11 mouse cellular contexts compared by ENCODE assay signal in genomic region chr16:20095966-20096365, GRCm38 (mm10). TPM values are rescaled to one million over a fixed set of nuclear protein-coding genes. Genes with fewer than 3 reads are reported as not detected.
DNase-seq lines count a peak whose midpoint lies in the region; ATAC-seq and TF ChIP-seq lines count a peak whose summit lies in the region.
"Had no signal": no experiment of that assay in that cellular context is flagged by ENCODE, and none has a peak within 500 bp of the region (broad histone marks: within the 10 kb centered on the region; RNA-seq: fewer than 3 reads in every experiment).

No protein-coding gene starts in this region.

- H3K4me2 ChIP-seq in heart, postnatal 0 days (ENCODE audit: low read depth, low read length) = no peak overlapping the region
- H3K4me2 ChIP-seq in midbrain, embryonic 14.5 days (ENCODE audit: low read length) = no peak overlapping the region
- H3K4me2 ChIP-seq: forebrain, embryonic 13.5 days; hindbrain, embryonic 15.5 days; neural tube, embryonic 13.5 days had no signal

- no peaks in the 10 kb centered on the region for H3K9me3 ChIP-seq in heart, postnatal 0 days (replicated peaks; ENCODE audit: control insufficient read depth, low read length)
- no peaks in the 10 kb centered on the region for H3K9me3 ChIP-seq in heart, embryonic 10.5 days
- no peaks in the 10 kb centered on the region; the same call in 1 of the 2 replicates for H3K9me3 ChIP-seq in midbrain, embryonic 14.5 days (ENCODE audit: control insufficient read depth, low read length)
- H3K9me3 ChIP-seq in midbrain, embryonic 10.5 days (replicated peaks) = no peaks in the 10 kb centered on the region
- H3K9me3 ChIP-seq: forebrain, embryonic 13.5 days; hindbrain, embryonic 15.5 days; neural tube, embryonic 13.5 days had no signal

- H3K27me3 ChIP-seq in heart, postnatal 0 days (ENCODE audit: control insufficient read depth, insufficient read depth, low read length) = no peaks in the 10 kb centered on the region
- no peaks in the 10 kb centered on the region for H3K27me3 ChIP-seq in heart, embryonic 10.5 days (ENCODE audit: insufficient read depth, poor library complexity, severe bottlenecking)
- no peaks in the 10 kb centered on the region for H3K27me3 ChIP-seq in midbrain, embryonic 14.5 days (ENCODE audit: control insufficient read depth, insufficient read depth, low read length)
- H3K27me3 ChIP-seq in midbrain, embryonic 10.5 days (ENCODE audit: low read depth, poor library complexity, severe bottlenecking) = no peaks in the 10 kb centered on the region
- no peaks in the 10 kb centered on the region for H3K27me3 ChIP-seq in Patski
- H3K27me3 ChIP-seq in splenic B cell, adult 2 months (ENCODE audit: control insufficient read depth, insufficient read depth, low read length, poor library complexity, severe bottlenecking) = no peaks in the 10 kb centered on the region
- H3K27me3 ChIP-seq: forebrain, embryonic 13.5 days; hindbrain, embryonic 15.5 days; neural tube, embryonic 13.5 days had no signal

- H3K27ac ChIP-seq in heart, postnatal 0 days (ENCODE audit: low read depth) = no peak overlapping the region
- H3K27ac ChIP-seq in heart, embryonic 10.5 days = no peak overlapping the region
- no peak overlapping the region for H3K27ac ChIP-seq in midbrain, embryonic 14.5 days (replicated peaks; ENCODE audit: low read depth, low read length)
- no peak overlapping the region for H3K27ac ChIP-seq in midbrain, embryonic 10.5 days (replicated peaks)
- H3K27ac ChIP-seq: forebrain, embryonic 13.5 days; hindbrain, embryonic 15.5 days; neural tube, embryonic 13.5 days had no signal

- no peak for ATAC-seq in heart, postnatal 0 days (ENCODE audit: insufficient read depth, low read depth)
- ATAC-seq in midbrain, embryonic 14.5 days (ENCODE audit: low FRiP score, low TSS enrichment) = no peak
- ATAC-seq in Patski = no peak
- ATAC-seq: forebrain, embryonic 13.5 days had no signal

- H3K4me1 ChIP-seq in heart, postnatal 0 days (ENCODE audit: control insufficient read depth, insufficient read depth) = peaks cover 3% of the 10 kb centered on the region
- peaks cover under 1% of the 10 kb centered on the region; the same call in 1 of the 2 replicates for H3K4me1 ChIP-seq in heart, embryonic 10.5 days
- peaks cover 8% of the 10 kb centered on the region; the same call in 1 of the 2 replicates for H3K4me1 ChIP-seq in midbrain, embryonic 14.5 days (ENCODE audit: control insufficient read depth, insufficient read depth, low read length)
- H3K4me1 ChIP-seq in midbrain, embryonic 10.5 days = peaks cover 11% of the 10 kb centered on the region; the same call in 1 of the 2 replicates

- no peak overlapping the region for H3K4me3 ChIP-seq in heart, postnatal 0 days (ENCODE audit: low read depth, low read length)
- no peak overlapping the region for H3K4me3 ChIP-seq in heart, embryonic 10.5 days
- H3K4me3 ChIP-seq in midbrain, embryonic 14.5 days (replicated peaks; ENCODE audit: low read depth, low read length) = no peak overlapping the region
- H3K4me3 ChIP-seq in midbrain, embryonic 10.5 days = no peak overlapping the region
- H3K4me3 ChIP-seq: forebrain, embryonic 13.5 days; hindbrain, embryonic 15.5 days; neural tube, embryonic 13.5 days had no signal

- POLR2A ChIA-PET in Patski (lab: Charles Lee) = no interaction called here

- in situ Hi-C loops in Patski (cut with MboI; ENCODE audit: low pct_unique_long_range_greater_than_20kb) = loop anchor here (10.0 to 25.0 kb wide), 2 partner anchors 181 to 359 kb away; no protein-coding TSS in a partner anchor

- CTCF ChIA-PET in Patski (lab: Charles Lee) = interaction anchor here (1.2 to 1.5 kb wide), 3 partner anchors 9 to 21 kb away, joined by 3 read pairs; no protein-coding TSS in a partner anchor

- H3K9ac ChIP-seq in heart, postnatal 0 days (replicated peaks; ENCODE audit: low read depth, low read length) = no peak overlapping the region
- no peak overlapping the region for H3K9ac ChIP-seq in midbrain, embryonic 14.5 days (replicated peaks; ENCODE audit: low read length)
- H3K9ac ChIP-seq: forebrain, embryonic 13.5 days; hindbrain, embryonic 15.5 days; neural tube, embryonic 13.5 days had no signal

- no peak for DNase-seq in heart, postnatal 0 days (ENCODE audit: low spot score)
- DNase-seq in heart, embryonic 10.5 days (ENCODE audit: low spot score) = no peak
- DNase-seq in midbrain, embryonic 14.5 days = peak; percentile 12
- no peak for DNase-seq in midbrain, embryonic 10.5 days (ENCODE audit: low spot score)
- DNase-seq in Patski (ENCODE audit: low read depth, low spot score) (no peak), adipocyte (ENCODE audit: low spot score) (no peak)
- peak; percentile 43 for DNase-seq in splenic B cell, adult 2 months (ENCODE audit: low read depth, low spot score)
- DNase-seq in frontal cortex, postnatal 10 days (ENCODE audit: low spot score in 2 of 2) = no peak

- WGBS in heart, postnatal 0 days = 88% methylated on average over 2 of the region's 2 CpGs
- 76% methylated on average over 2 of the region's 2 CpGs for WGBS in heart, embryonic 10.5 days
- WGBS in midbrain, embryonic 14.5 days = 75% methylated on average over 2 of the region's 2 CpGs
- WGBS in midbrain, embryonic 10.5 days = 74% methylated on average over 2 of the region's 2 CpGs

- peak; percentile 48; the same call in 1 of the 2 replicates for TF ChIP-seq CTCF in heart, postnatal 0 days (IDR thresholded peaks at IDR 0.05; ENCODE audit: low read depth)
- TF ChIP-seq CTCF in Patski (IDR thresholded peaks at IDR 0.05) = peak; percentile 57

- no peak for TF ChIP-seq EP300 in heart, postnatal 0 days (IDR thresholded peaks at IDR 0.05; ENCODE audit: low read depth)

- H3K36me3 ChIP-seq in heart, postnatal 0 days (replicated peaks; ENCODE audit: control insufficient read depth, insufficient read depth, low read length) = no peaks in the 10 kb centered on the region
- 0 out of 2 replicates have a peak, but pooled peaks cover 8% of the 10 kb centered on the region for H3K36me3 ChIP-seq in heart, embryonic 10.5 days
- H3K36me3 ChIP-seq in midbrain, embryonic 14.5 days (ENCODE audit: control insufficient read depth, insufficient read depth, low read length) = no peaks in the 10 kb centered on the region
- H3K36me3 ChIP-seq in midbrain, embryonic 10.5 days = peaks cover 9% of the 10 kb centered on the region; the same call in 1 of the 2 replicates
- H3K36me3 ChIP-seq in splenic B cell, adult 2 months (ENCODE audit: control insufficient read depth, insufficient read depth, low read length, poor library complexity, severe bottlenecking) = 0 out of 2 replicates have a peak, but pooled peaks cover 4% of the 10 kb centered on the region
- H3K36me3 ChIP-seq: hindbrain, embryonic 15.5 days had no signal

RNA-seq across cellular contexts. Expression of gene Klhl24, which starts 1.4 kb away (rescaled TPM):
- 142 and 201 TPM in 2 replicates for total RNA-seq in heart, postnatal 0 days (2014; rRNA removed; ENCODE audit: low replicate concordance)
- polyA plus RNA-seq in heart, postnatal 0 days (2015; fragmentation: Nextera tagmentation; extraction: Ambion mirVana) = 58.5 and 67.7 TPM in 2 replicates
- polyA plus RNA-seq in heart, embryonic 10.5 days (2016; fragmentation: Nextera tagmentation; extraction: Ambion mirVana) = 23.8 and 30.3 TPM in 2 replicates
- polyA plus RNA-seq in midbrain, embryonic 14.5 days (2014; fragmentation: Nextera tagmentation; extraction: Ambion mirVana) = 55.8 and 71.3 TPM in 2 replicates
- polyA plus RNA-seq in midbrain, embryonic 10.5 days (2016; fragmentation: Nextera tagmentation; extraction: Ambion mirVana) = 20.6 and 34.6 TPM in 2 replicates
- polyA plus RNA-seq in Patski (2021) = 58.2 TPM

RNA-seq across cellular contexts. Expression of gene Yeats2, which starts 44.9 kb away (rescaled TPM):
- total RNA-seq in heart, postnatal 0 days (2014; rRNA removed; ENCODE audit: low replicate concordance) = 27.8 and 51.9 TPM in 2 replicates
- polyA plus RNA-seq in heart, postnatal 0 days (2015; fragmentation: Nextera tagmentation; extraction: Ambion mirVana) = 5.3 and 5.8 TPM in 2 replicates
- polyA plus RNA-seq in heart, embryonic 10.5 days (2016; fragmentation: Nextera tagmentation; extraction: Ambion mirVana) = 30.1 and 38.0 TPM in 2 replicates
- 17.6 and 26.6 TPM in 2 replicates for polyA plus RNA-seq in midbrain, embryonic 14.5 days (2014; fragmentation: Nextera tagmentation; extraction: Ambion mirVana)
- polyA plus RNA-seq in midbrain, embryonic 10.5 days (2016; fragmentation: Nextera tagmentation; extraction: Ambion mirVana) = 35.2 and 38.5 TPM in 2 replicates
- polyA plus RNA-seq in Patski (2021) = 37.6 TPM

Comparison
In these comparisons a context has a peak if more than half of its experiments do, and no peak if none do; other contexts are left out.
1. DNase-seq: peak in midbrain, embryonic 14.5 days (single experiment) and splenic B cell, adult 2 months (single experiment); none in heart, postnatal 0 days (single experiment), heart, embryonic 10.5 days (single experiment), midbrain, embryonic 10.5 days (single experiment), Patski (single experiment), frontal cortex, postnatal 10 days (0 of 2) and adipocyte (single experiment).